Mouse (Mus musculus) testis, adult 2 months (tissue): Measurements from ENCODE around the gene Aurkc.

ENCODE experiments used
- CTCF ChIP-seq: fragments of 200-500 bp; IDR thresholded peaks from 2 replicates; pipeline ENCODE4 v1.5.1; 2012; ENCODE audit warnings: low read depth, mild to moderate bottlenecking, inconsistent platforms, low read length, moderate library complexity; ENCODE audit not compliant: control insufficient read depth, insufficient read depth, insufficient replicate concordance
- POLR2A ChIP-seq: fragments of 200-500 bp; IDR thresholded peaks from 2 replicates; pipeline ENCODE4 v1.6.1; 2012; ENCODE audit warnings: low read depth, mild to moderate bottlenecking, inconsistent platforms, low read length, moderate library complexity; ENCODE audit not compliant: control insufficient read depth

- TF ChIP-seq CTCF (no peak), POLR2A (no peak)
These were observed 38.5 kb upstream of the Aurkc start for GRCm38 (mm10) chr7:6956576-6956975.
